Mouse (Mus musculus) neural tube, embryonic 13.5 days (tissue): Measurements from ENCODE around the gene Adgra3. TPM values are rescaled to one million over a fixed set of nuclear protein-coding genes. Genes with fewer than 3 reads are reported as not detected.

Experiments
- ATAC-seq: fragments of 200-750 bp; cut with Nextera tagmentation; 2 replicates; pipeline ENCODE4 v1.8.0; 2017; ENCODE audit warnings: low read depth, mild to moderate bottlenecking, moderate TSS enrichment, moderate library complexity
- H3K27ac ChIP-seq: fragments of 300-500 bp; sonication (generic); replicated peaks from 2 replicates; pipeline ENCODE4 v1.5.1; 2015; ENCODE audit warnings: moderate library complexity, mild to moderate bottlenecking, inconsistent platforms
- H3K27me3 ChIP-seq: fragments of 300-500 bp; sonication (generic); 2 replicates; pipeline ENCODE4 v1.6.1; 2015; ENCODE audit warnings: mild to moderate bottlenecking, inconsistent platforms
- H3K36me3 ChIP-seq: fragments of 300-500 bp; sonication (generic); 2 replicates; pipeline ENCODE4 v1.6.1; 2015; ENCODE audit warnings: mild to moderate bottlenecking, inconsistent platforms
- H3K4me1 ChIP-seq: fragments of 300-500 bp; sonication (generic); replicated peaks from 2 replicates; pipeline ENCODE4 v1.6.1; 2015; ENCODE audit warnings: inconsistent platforms
- H3K4me2 ChIP-seq: fragments of 300-500 bp; sonication (generic); 2 replicates; pipeline ENCODE4 v1.6.1; 2015; ENCODE audit warnings: inconsistent platforms, mild to moderate bottlenecking, moderate library complexity
- H3K4me3 ChIP-seq: fragments of 300-500 bp; sonication (generic); 2 replicates; pipeline ENCODE4 v1.5.1; 2015; ENCODE audit warnings: mild to moderate bottlenecking, inconsistent platforms
- H3K9ac ChIP-seq: fragments of 300-500 bp; sonication (generic); 2 replicates; pipeline ENCODE4 v1.6.1; 2015; ENCODE audit warnings: moderate library complexity, mild to moderate bottlenecking, inconsistent platforms
- H3K9me3 ChIP-seq: fragments of 300-500 bp; sonication (generic); 2 replicates; pipeline ENCODE4 v1.6.1; 2016; ENCODE audit warnings: inconsistent platforms
- WGBS: fragments of 180-500 bp; shearing (Covaris S2); methylation state at CpG from one replicate; pipeline ENCODE4 v1.1.7; 2015; 5-methylcytosine and 5-hydroxymethylcytosine counted together
- polyA plus RNA-seq: library from polyadenylated mRNA; unstranded; fragments of >200 nt; fragmentation: Nextera tagmentation; extraction: Ambion mirVana; gene quantifications from 2 replicates; pipeline ENCODE4 v1.2.1, GENCODE M21; 2015

The Adgra3 gene
- polyA plus RNA-seq: 20.3 and 21.8 TPM in 2 replicates

- peak within 1 kb of the TSS; percentile 80 for H3K27ac ChIP-seq
- H3K4me2 ChIP-seq: peak within 1 kb of the TSS; percentile 83
- H3K4me1 ChIP-seq: peaks cover 36% of the 10 kb centered on the region
- H3K9me3 ChIP-seq: no peaks in the 10 kb centered on the region
- peak within 1 kb of the TSS; percentile 79 for H3K4me3 ChIP-seq
- H3K36me3 ChIP-seq: no peaks in the 10 kb centered on the region
- peak within 1 kb of the TSS; percentile 86 for H3K9ac ChIP-seq
- no peaks in the 10 kb centered on the region for H3K27me3 ChIP-seq
- under 1% methylated on average over 97 of the region's 113 CpGs for WGBS
- ATAC-seq: peak; percentile 89
Measured at GRCm38 (mm10) chr5:50058421-50059286, at the start of gene Adgra3. Adgra3 (minus strand) TSS chr5:50059006.

- 75% methylated on average over 1 of the region's 1 CpGs for WGBS
- no peaks in the 10 kb centered on the region for H3K27me3 ChIP-seq
- no peak overlapping the region for H3K4me3 ChIP-seq
- no peak for ATAC-seq
- H3K27ac ChIP-seq: no peak overlapping the region
- no peaks in the 10 kb centered on the region for H3K9me3 ChIP-seq
- no peaks in the 10 kb centered on the region for H3K36me3 ChIP-seq
- no peaks in the 10 kb centered on the region for H3K4me1 ChIP-seq
- no peak overlapping the region for H3K9ac ChIP-seq
- H3K4me2 ChIP-seq: no peak overlapping the region
Measured at GRCm38 (mm10) chr5:50083441-50083840, 24.6 kb upstream of the Adgra3 start.

GRCm38 (mm10) chr5:50074245-50074644, 15.4 kb upstream of the Adgra3 start:
- Histone ChIP-seq H3K4me1 (no peaks in the 10 kb centered on the region), H3K9ac (no peak overlapping the region), H3K4me3 (no peak overlapping the region), H3K36me3 (no peaks in the 10 kb centered on the region), H3K4me2 (no peak overlapping the region), H3K9me3 (no peaks in the 10 kb centered on the region), H3K27me3 (no peaks in the 10 kb centered on the region), H3K27ac (no peak overlapping the region)
- ATAC-seq: no peak

GRCm38 (mm10) chr5:50064236-50064635, 5.4 kb upstream of the Adgra3 start:
- Histone ChIP-seq H3K4me1 (peaks cover 6% of the 10 kb centered on the region; the same call in 1 of the 2 replicates), H3K27me3 (no peaks in the 10 kb centered on the region), H3K27ac (no peak overlapping the region), H3K36me3 (no peaks in the 10 kb centered on the region), H3K4me3 (no peak overlapping the region), H3K4me2 (no peak overlapping the region), H3K9me3 (no peaks in the 10 kb centered on the region), H3K9ac (no peak overlapping the region)
- no peak for ATAC-seq
- 90% methylated on average over 3 of the region's 3 CpGs for WGBS

- Histone ChIP-seq H3K9ac (no peak overlapping the region), H3K36me3 (no peaks in the 10 kb centered on the region), H3K9me3 (no peaks in the 10 kb centered on the region), H3K4me2 (peak overlapping the region; percentile 83), H3K27ac (no peak overlapping the region), H3K27me3 (no peaks in the 10 kb centered on the region), H3K4me3 (peak overlapping the region; percentile 79; the same call in 1 of the 2 replicates), H3K4me1 (peaks cover 36% of the 10 kb centered on the region)
- no peak for ATAC-seq
- 93% methylated on average over 7 of the region's 7 CpGs for WGBS
Measured at GRCm38 (mm10) chr5:50059586-50059985, 780 bp upstream of the Adgra3 start.

- Histone ChIP-seq H3K36me3 (no peaks in the 10 kb centered on the region), H3K4me3 (peak overlapping the region; percentile 79), H3K27me3 (no peaks in the 10 kb centered on the region), H3K9ac (peak overlapping the region; percentile 86), H3K27ac (peak overlapping the region; percentile 80), H3K9me3 (no peaks in the 10 kb centered on the region), H3K4me2 (peak overlapping the region; percentile 83), H3K4me1 (peaks cover 36% of the 10 kb centered on the region)
- ATAC-seq: no peak
- 2% methylated on average over 26 of the region's 26 CpGs for WGBS
Measured at GRCm38 (mm10) chr5:50057612-50058420, 990 bp downstream of the Adgra3 start.

- no peak overlapping the region for H3K9ac ChIP-seq
- H3K4me1 ChIP-seq: peaks cover 64% of the 10 kb centered on the region
- H3K9me3 ChIP-seq: no peaks in the 10 kb centered on the region
- 71% methylated on average over 4 of the region's 4 CpGs for WGBS
- H3K27me3 ChIP-seq: no peaks in the 10 kb centered on the region
- H3K36me3 ChIP-seq: no peaks in the 10 kb centered on the region
- H3K4me2 ChIP-seq: no peak overlapping the region
- no peak for ATAC-seq
- H3K27ac ChIP-seq: no peak overlapping the region
- no peak overlapping the region for H3K4me3 ChIP-seq
Measured at GRCm38 (mm10) chr5:50052456-50052855, 6.3 kb downstream of the Adgra3 start.

GRCm38 (mm10) chr5:50050668-50051425, 8.0 kb downstream of the Adgra3 start:
- H3K27me3 ChIP-seq: no peaks in the 10 kb centered on the region
- H3K27ac ChIP-seq: no peak overlapping the region
- no peak overlapping the region for H3K4me3 ChIP-seq
- 50% methylated on average over 21 of the region's 21 CpGs for WGBS
- H3K9me3 ChIP-seq: no peaks in the 10 kb centered on the region
- no peak overlapping the region for H3K4me2 ChIP-seq
- peak; percentile 24; the same call in 1 of the 2 replicates for ATAC-seq
- no peak overlapping the region for H3K9ac ChIP-seq
- peaks cover 48% of the 10 kb centered on the region for H3K4me1 ChIP-seq
- no peaks in the 10 kb centered on the region for H3K36me3 ChIP-seq

- peaks cover 42% of the 10 kb centered on the region for H3K4me1 ChIP-seq
- H3K27me3 ChIP-seq: no peaks in the 10 kb centered on the region
- H3K4me2 ChIP-seq: no peak overlapping the region
- no peak overlapping the region for H3K4me3 ChIP-seq
- WGBS: 26% methylated on average over 3 of the region's 3 CpGs
- H3K27ac ChIP-seq: no peak overlapping the region; the same call in 1 of the 2 replicates
- no peaks in the 10 kb centered on the region for H3K36me3 ChIP-seq
- ATAC-seq: peak; percentile 44
- H3K9me3 ChIP-seq: no peaks in the 10 kb centered on the region
- H3K9ac ChIP-seq: no peak overlapping the region
Measured at GRCm38 (mm10) chr5:50050037-50050436, 8.8 kb downstream of the Adgra3 start.

- peaks cover 42% of the 10 kb centered on the region for H3K4me1 ChIP-seq
- H3K4me2 ChIP-seq: no peak overlapping the region
- no peak overlapping the region; the same call in 1 of the 2 replicates for H3K27ac ChIP-seq
- no peak overlapping the region for H3K9ac ChIP-seq
- no peak overlapping the region for H3K4me3 ChIP-seq
- H3K9me3 ChIP-seq: no peaks in the 10 kb centered on the region
- H3K36me3 ChIP-seq: no peaks in the 10 kb centered on the region
- 56% methylated on average over 8 of the region's 8 CpGs for WGBS
- ATAC-seq: no peak
- no peaks in the 10 kb centered on the region for H3K27me3 ChIP-seq
Measured at GRCm38 (mm10) chr5:50049506-50049905, 9.3 kb downstream of the Adgra3 start.

GRCm38 (mm10) chr5:50048960-50049359, 9.8 kb downstream of the Adgra3 start:
- H3K9ac ChIP-seq: no peak overlapping the region
- H3K36me3 ChIP-seq: no peaks in the 10 kb centered on the region
- no peak for ATAC-seq
- no peak overlapping the region for H3K4me3 ChIP-seq
- no peak overlapping the region for H3K4me2 ChIP-seq
- no peak overlapping the region for H3K27ac ChIP-seq
- no peaks in the 10 kb centered on the region for H3K9me3 ChIP-seq
- 82% methylated on average over 7 of the region's 7 CpGs for WGBS
- peaks cover 42% of the 10 kb centered on the region for H3K4me1 ChIP-seq
- no peaks in the 10 kb centered on the region for H3K27me3 ChIP-seq
